Comparison of ENCODE assay signal across 20 mouse cellular contexts in genomic region chr2:77059596-77059995, GRCm38 (mm10).
DNase-seq lines count a peak whose midpoint lies in the region; ATAC-seq and TF ChIP-seq lines count a peak whose summit lies in the region.
"Had no signal": no experiment of that assay in that cellular context is flagged by ENCODE, and none has a peak within 500 bp of the region (broad histone marks: within the 10 kb centered on the region; RNA-seq: fewer than 3 reads in every experiment).

No protein-coding gene starts in this region.

- no peak for DNase-seq in heart, postnatal 25 days (ENCODE audit: low spot score)
- peak; percentile 62 for DNase-seq in midbrain, embryonic 14.5 days
- no peak for DNase-seq in midbrain, postnatal 0 days (ENCODE audit: low spot score)
- peak; percentile 37 for DNase-seq in Muller cell, postnatal 12 days (ENCODE audit: inconsistent ontology term)
- no peak for DNase-seq in cerebellum, postnatal 4 days (ENCODE audit: low spot score in 2 of 2)
- DNase-seq in spleen, postnatal 14 days (ENCODE audit: low spot score in 2 of 2) = no peak
- DNase-seq: adrenal gland, postnatal 36 days; cerebellum, adult 11-12 months; cerebellum, postnatal 10 days; kidney, adult 9 months; kidney, postnatal 25 days; lung, postnatal 4 days had no signal

- no peak for ATAC-seq in heart, embryonic 15.5 days (replicated peaks; ENCODE audit: insufficient number of reproducible peaks, insufficient read depth, low FRiP score, low read depth)
- ATAC-seq in midbrain, embryonic 14.5 days (ENCODE audit: low FRiP score, low TSS enrichment) = no peak
- no peak for ATAC-seq in midbrain, postnatal 0 days (ENCODE audit: low FRiP score)
- ATAC-seq: intestine, embryonic 16.5 days; midbrain, embryonic 15.5 days had no signal

- no peak overlapping the region for H3K4me3 ChIP-seq in heart, embryonic 15.5 days
- no peak overlapping the region for H3K4me3 ChIP-seq in midbrain, embryonic 14.5 days (replicated peaks; ENCODE audit: low read depth, low read length)
- no peak overlapping the region for H3K4me3 ChIP-seq in midbrain, postnatal 0 days (ENCODE audit: low read depth, low read length)
- H3K4me3 ChIP-seq: embryonic facial prominence, embryonic 13.5 days; erythroblast, embryonic 14.5 days; forebrain, embryonic 12.5 days; hindbrain, embryonic 15.5 days; layer of hippocampus, adult 2 months; midbrain, embryonic 15.5 days had no signal

- H3K9me3 ChIP-seq in heart, embryonic 15.5 days (replicated peaks) = no peaks in the 10 kb centered on the region
- H3K9me3 ChIP-seq in midbrain, embryonic 14.5 days (ENCODE audit: control insufficient read depth, low read length) = no peaks in the 10 kb centered on the region
- H3K9me3 ChIP-seq in midbrain, postnatal 0 days (ENCODE audit: low read length) = no peaks in the 10 kb centered on the region
- H3K9me3 ChIP-seq: embryonic facial prominence, embryonic 13.5 days; forebrain, embryonic 12.5 days; hindbrain, embryonic 15.5 days; midbrain, embryonic 15.5 days had no signal

- H3K4me2 ChIP-seq in heart, embryonic 15.5 days = no peak overlapping the region
- H3K4me2 ChIP-seq in midbrain, embryonic 14.5 days (ENCODE audit: low read length) = no peak overlapping the region
- no peak overlapping the region for H3K4me2 ChIP-seq in midbrain, postnatal 0 days (ENCODE audit: low read depth, low read length, poor library complexity, severe bottlenecking)
- H3K4me2 ChIP-seq: embryonic facial prominence, embryonic 13.5 days; forebrain, embryonic 12.5 days; hindbrain, embryonic 15.5 days; midbrain, embryonic 15.5 days had no signal

- H3K4me1 ChIP-seq in heart, embryonic 15.5 days (replicated peaks) = peaks cover 12% of the 10 kb centered on the region; the same call in 1 of the 2 replicates
- H3K4me1 ChIP-seq in midbrain, embryonic 14.5 days (ENCODE audit: control insufficient read depth, insufficient read depth, low read length) = peaks cover 16% of the 10 kb centered on the region
- peaks cover 4% of the 10 kb centered on the region; the same call in 1 of the 2 replicates for H3K4me1 ChIP-seq in midbrain, postnatal 0 days (ENCODE audit: insufficient read depth, low read length)
- H3K4me1 ChIP-seq: embryonic facial prominence, embryonic 13.5 days had no signal

- intact Hi-C loops in heart, postnatal 25 days (cut with DNase I) = no loop called here

- WGBS in heart, embryonic 15.5 days = 50% methylated on average over 8 of the region's 8 CpGs
- 12% methylated on average over 8 of the region's 8 CpGs for WGBS in midbrain, embryonic 14.5 days
- 20% methylated on average over 8 of the region's 8 CpGs for WGBS in midbrain, postnatal 0 days

- H3K36me3 ChIP-seq in heart, embryonic 15.5 days = peaks cover 26% of the 10 kb centered on the region; the same call in 1 of the 2 replicates
- no peaks in the 10 kb centered on the region for H3K36me3 ChIP-seq in midbrain, embryonic 14.5 days (ENCODE audit: control insufficient read depth, insufficient read depth, low read length)
- H3K36me3 ChIP-seq in midbrain, postnatal 0 days (ENCODE audit: insufficient read depth, low read length) = no peaks in the 10 kb centered on the region
- H3K36me3 ChIP-seq: embryonic facial prominence, embryonic 13.5 days; forebrain, embryonic 12.5 days; hindbrain, embryonic 15.5 days; midbrain, embryonic 15.5 days had no signal

- H3K9ac ChIP-seq in heart, embryonic 15.5 days = no peak overlapping the region
- H3K9ac ChIP-seq in midbrain, embryonic 14.5 days (replicated peaks; ENCODE audit: low read length) = no peak overlapping the region
- H3K9ac ChIP-seq in midbrain, postnatal 0 days (replicated peaks; ENCODE audit: low read length, poor library complexity, severe bottlenecking) = no peak overlapping the region
- H3K9ac ChIP-seq: embryonic facial prominence, embryonic 13.5 days; forebrain, embryonic 12.5 days; hindbrain, embryonic 15.5 days; midbrain, embryonic 15.5 days had no signal

- H3K27me3 ChIP-seq in heart, embryonic 15.5 days = no peaks in the 10 kb centered on the region
- H3K27me3 ChIP-seq in midbrain, embryonic 14.5 days (ENCODE audit: control insufficient read depth, insufficient read depth, low read length) = no peaks in the 10 kb centered on the region; the same call in 1 of the 2 replicates
- no peaks in the 10 kb centered on the region for H3K27me3 ChIP-seq in midbrain, postnatal 0 days (ENCODE audit: insufficient read depth, low read length)
- H3K27me3 ChIP-seq: embryonic facial prominence, embryonic 13.5 days; hindbrain, embryonic 15.5 days; midbrain, embryonic 15.5 days had no signal

- TF ChIP-seq CTCF in midbrain, postnatal 0 days (IDR thresholded peaks at IDR 0.05) = no peak

- 0 out of 2 replicates have a peak overlapping the region, but pooled peaks have one; percentile 34 for H3K27ac ChIP-seq in heart, embryonic 15.5 days
- 0 out of 2 replicates have a peak overlapping the region, but pooled peaks have one; percentile 20 for H3K27ac ChIP-seq in midbrain, embryonic 14.5 days (replicated peaks; ENCODE audit: low read depth, low read length)
- H3K27ac ChIP-seq in midbrain, postnatal 0 days (ENCODE audit: low read depth, low read length) = no peak overlapping the region
- H3K27ac ChIP-seq: embryonic facial prominence, embryonic 13.5 days; forebrain, embryonic 12.5 days; hindbrain, embryonic 15.5 days; layer of hippocampus, adult 2 months; midbrain, embryonic 15.5 days had no signal

Comparison
In these comparisons a context has a peak if more than half of its experiments do, and no peak if none do; other contexts are left out.
1. DNase-seq: peak in midbrain, embryonic 14.5 days (single experiment) and Muller cell, postnatal 12 days (single experiment); none in heart, postnatal 25 days (single experiment), midbrain, postnatal 0 days (single experiment), cerebellum, postnatal 4 days (0 of 2) and spleen, postnatal 14 days (0 of 2).